Mouse (Mus musculus) frontal cortex, postnatal 14 days (tissue): Measurements from ENCODE around the gene Dnase1.
A peak's percentile ranks its signal among the peaks of the same experiment; 100 is the strongest.
"Not testable (repeated sequence)": the region's sequence is repeated elsewhere in the genome, so short reads cannot be mapped to it uniquely, and the experiment has no call there.

Experiments
- DNase-seq, 2 experiments: peaks; one replicate each; pipeline ENCODE4 v3.0.0; 2022; ENCODE audit warnings: low spot score in 2 of 2

Gene Dnase1

GRCm38 (mm10) chr16:4036807-4037206, at the start of gene Dnase1:
Gene Dnase1, plus strand, starts transcription at chr16:4036942.
- DNase-seq: no peak

GRCm38 (mm10) chr16:3988410-3988809, 48.3 kb upstream of the Dnase1 start:
- no peak for DNase-seq

- DNase-seq: peak; percentile 93 to 95
Observed at GRCm38 (mm10) chr16:4003489-4004398, 33.0 kb upstream of the Dnase1 start, which contains the start of gene Slx4. Gene Slx4, minus strand, starts transcription at chr16:4003770.

GRCm38 (mm10) chr16:4012882-4013570, 23.7 kb upstream of the Dnase1 start:
- DNase-seq: no peak

GRCm38 (mm10) chr16:4014040-4014668, 22.6 kb upstream of the Dnase1 start:
- DNase-seq: no peak

- DNase-seq: not testable (repeated sequence)
Observed at GRCm38 (mm10) chr16:4016786-4017185, 20.0 kb upstream of the Dnase1 start.

- not testable (repeated sequence) for DNase-seq
Observed at GRCm38 (mm10) chr16:4017466-4017865, 19.3 kb upstream of the Dnase1 start.

- DNase-seq: no peak
Observed at GRCm38 (mm10) chr16:4021241-4021640, 15.5 kb upstream of the Dnase1 start.

GRCm38 (mm10) chr16:4022719-4023118, 14.0 kb upstream of the Dnase1 start:
- no peak for DNase-seq

GRCm38 (mm10) chr16:4026672-4027071, 10.1 kb upstream of the Dnase1 start:
- DNase-seq: no peak

- no peak for DNase-seq
Observed at GRCm38 (mm10) chr16:4027211-4027610, 9.5 kb upstream of the Dnase1 start.

GRCm38 (mm10) chr16:4029371-4029841, 7.3 kb upstream of the Dnase1 start:
- no peak for DNase-seq

GRCm38 (mm10) chr16:4030501-4030900, 6.2 kb upstream of the Dnase1 start:
- no peak for DNase-seq

- no peak for DNase-seq
Observed at GRCm38 (mm10) chr16:4031441-4032274, 5.1 kb upstream of the Dnase1 start.

GRCm38 (mm10) chr16:4032341-4032748, 4.4 kb upstream of the Dnase1 start:
- DNase-seq: no peak

GRCm38 (mm10) chr16:4033971-4034370, 2.8 kb upstream of the Dnase1 start:
- no peak for DNase-seq

- DNase-seq: no peak
Observed at GRCm38 (mm10) chr16:4034476-4034875, 2.3 kb upstream of the Dnase1 start.

GRCm38 (mm10) chr16:4035575-4035974, 1.2 kb upstream of the Dnase1 start:
- no peak for DNase-seq

GRCm38 (mm10) chr16:4037690-4038089, 948 bp downstream of the Dnase1 start:
- DNase-seq: no peak

- no peak for DNase-seq
Observed at GRCm38 (mm10) chr16:4040206-4040605, 3.5 kb downstream of the Dnase1 start.

- no peak for DNase-seq
Observed at GRCm38 (mm10) chr16:4041646-4042045, 4.9 kb downstream of the Dnase1 start.
